Mouse (Mus musculus) hindbrain, embryonic 14.5 days (tissue): ENCODE measurements around the gene Phf21b. TPM values are rescaled to one million over a fixed set of nuclear protein-coding genes. Genes with fewer than 3 reads are reported as not detected.

Experiments used
- ATAC-seq: fragments of 200-750 bp; cut with Nextera tagmentation; 2 replicates; pipeline ENCODE4 v1.8.0; 2017; ENCODE audit warnings: moderate number of reproducible peaks, mild to moderate bottlenecking, moderate TSS enrichment, moderate library complexity; ENCODE audit not compliant: low FRiP score
- DNase-seq: peaks from one replicate; pipeline ENCODE4 v3.0.0-alpha.2; 2015; ENCODE audit warnings: low spot score
- H3K27ac ChIP-seq: fragments of 300-500 bp; sonication (generic); 2 replicates; pipeline ENCODE4 v1.5.1; 2014; ENCODE audit warnings: mild to moderate bottlenecking, moderate library complexity
- H3K27me3 ChIP-seq: fragments of 300-500 bp; sonication (generic); 2 replicates; pipeline ENCODE4 v1.6.1; 2014; ENCODE audit warnings: mild to moderate bottlenecking, low read length, mixed read lengths; ENCODE audit not compliant: control insufficient read depth, insufficient read depth
- H3K36me3 ChIP-seq: fragments of 300-500 bp; sonication (generic); replicated peaks from 2 replicates; pipeline ENCODE4 v1.6.1; 2014; ENCODE audit not compliant: control insufficient read depth, insufficient read depth
- H3K4me1 ChIP-seq: fragments of 300-500 bp; sonication (generic); replicated peaks from 2 replicates; pipeline ENCODE4 v1.6.1; 2014; ENCODE audit warnings: antibody characterized with exemption, low read length, mixed read lengths; ENCODE audit not compliant: control insufficient read depth, insufficient read depth
- H3K4me2 ChIP-seq: fragments of 300-500 bp; sonication (generic); replicated peaks from 2 replicates; pipeline ENCODE4 v1.6.1; 2014; ENCODE audit warnings: mild to moderate bottlenecking, moderate library complexity
- H3K4me3 ChIP-seq: fragments of 300-500 bp; sonication (generic); replicated peaks from 2 replicates; pipeline ENCODE4 v1.5.1; 2014; ENCODE audit warnings: mild to moderate bottlenecking, low read length
- H3K9ac ChIP-seq: fragments of 300-500 bp; sonication (generic); 2 replicates; pipeline ENCODE4 v1.6.1; 2014
- H3K9me3 ChIP-seq: fragments of 300-500 bp; sonication (generic); 2 replicates; pipeline ENCODE4 v1.6.1; 2016; ENCODE audit warnings: low read length; ENCODE audit not compliant: control insufficient read depth
- WGBS: fragments of 180-500 bp; shearing (Covaris S2); extraction: QIAGEN DNeasy Blood & Tissue Kit; methylation state at CpG from one replicate; pipeline ENCODE4 v1.1.7; 2014; 5-methylcytosine and 5-hydroxymethylcytosine counted together
- polyA plus RNA-seq: library from polyadenylated mRNA; unstranded; fragments of >200 nt; fragmentation: Nextera tagmentation; extraction: Ambion mirVana; gene quantifications from 2 replicates; pipeline ENCODE4 v1.2.1, GENCODE M21; 2014

Gene Phf21b
- polyA plus RNA-seq, 1 experiment from 2014 or later: 8.8 TPM

DNA sequence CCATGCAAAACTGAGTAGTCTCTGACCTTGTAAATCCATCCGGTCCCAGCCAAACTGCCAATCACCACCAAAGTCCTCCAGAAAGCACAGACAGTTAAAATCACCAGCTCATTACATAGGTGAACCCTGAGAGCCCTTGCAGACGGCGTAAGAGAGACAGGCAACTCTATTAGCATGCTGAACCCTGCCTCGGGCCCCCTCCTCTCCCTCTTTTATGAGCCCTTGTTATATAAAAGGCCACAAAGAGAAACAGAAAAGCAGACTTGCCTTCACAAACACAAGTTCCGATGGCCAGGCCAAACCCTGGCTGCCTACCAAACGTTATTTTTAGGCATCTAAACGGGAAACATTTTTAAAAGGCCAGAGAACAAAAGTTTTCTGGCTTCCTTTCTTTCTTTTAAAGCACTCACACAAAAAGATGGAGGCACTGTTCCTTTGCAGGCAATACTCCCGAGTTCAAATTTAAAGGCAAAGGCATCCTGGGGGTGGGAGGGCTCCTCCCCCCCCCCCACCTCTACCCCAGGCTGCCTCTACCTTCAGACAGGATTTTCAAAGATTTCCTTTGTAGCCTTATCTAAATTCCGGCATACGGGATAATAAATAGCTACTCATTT is 3.3 kb downstream of the Phf21b start:
- H3K36me3 ChIP-seq: no peaks in the 10 kb centered on the region
- peaks cover 46% of the 10 kb centered on the region for H3K4me1 ChIP-seq
- H3K9me3 ChIP-seq: no peaks in the 10 kb centered on the region
- ATAC-seq: no peak
- peak overlapping the region; percentile 76 for H3K4me3 ChIP-seq
- peak; percentile 34 for DNase-seq
- peak overlapping the region; percentile 88 for H3K9ac ChIP-seq
- H3K27ac ChIP-seq: peak overlapping the region; percentile 96
- H3K4me2 ChIP-seq: peak overlapping the region; percentile 96
- WGBS: 7% methylated on average over 10 of the region's 10 CpGs
- H3K27me3 ChIP-seq: no peaks in the 10 kb centered on the region

- Histone ChIP-seq H3K27ac (no peak overlapping the region), H3K36me3 (no peaks in the 10 kb centered on the region), H3K9ac (no peak overlapping the region), H3K4me2 (peak overlapping the region; percentile 96), H3K9me3 (no peaks in the 10 kb centered on the region), H3K4me1 (peaks cover 45% of the 10 kb centered on the region), H3K27me3 (no peaks in the 10 kb centered on the region), H3K4me3 (no peak overlapping the region)
- ATAC-seq (no peak), DNase-seq (no peak)
- WGBS: 100% methylated on average over 1 of the region's 1 CpGs
Observed at GRCm38 (mm10) chr15:84850321-84850720, 5.5 kb downstream of the Phf21b start.

GRCm38 (mm10) chr15:84846216-84846615 is 9.6 kb downstream of the Phf21b start:
- Histone ChIP-seq H3K27me3 (no peaks in the 10 kb centered on the region), H3K4me1 (peaks cover 60% of the 10 kb centered on the region), H3K36me3 (no peaks in the 10 kb centered on the region), H3K4me2 (no peak overlapping the region), H3K9ac (no peak overlapping the region), H3K9me3 (no peaks in the 10 kb centered on the region), H3K4me3 (no peak overlapping the region), H3K27ac (no peak overlapping the region)
- DNase-seq (no peak), ATAC-seq (no peak)
- 63% methylated on average over 3 of the region's 3 CpGs for WGBS

GRCm38 (mm10) chr15:84844831-84845230 is 11.0 kb downstream of the Phf21b start:
- Histone ChIP-seq H3K27ac (no peak overlapping the region), H3K9me3 (no peaks in the 10 kb centered on the region), H3K36me3 (no peaks in the 10 kb centered on the region), H3K4me1 (peaks cover 53% of the 10 kb centered on the region), H3K27me3 (no peaks in the 10 kb centered on the region), H3K4me3 (no peak overlapping the region), H3K4me2 (no peak overlapping the region), H3K9ac (no peak overlapping the region)
- DNase-seq (no peak), ATAC-seq (no peak)
- 77% methylated on average over 4 of the region's 4 CpGs for WGBS

GRCm38 (mm10) chr15:84843034-84843433 is 12.8 kb downstream of the Phf21b start:
- peaks cover 47% of the 10 kb centered on the region for H3K4me1 ChIP-seq
- H3K9ac ChIP-seq: no peak overlapping the region
- DNase-seq (no peak), ATAC-seq (no peak)
- H3K4me2 ChIP-seq: peak overlapping the region; percentile 18
- H3K36me3 ChIP-seq: no peaks in the 10 kb centered on the region
- no peaks in the 10 kb centered on the region for H3K27me3 ChIP-seq
- H3K4me3 ChIP-seq: no peak overlapping the region
- no peaks in the 10 kb centered on the region for H3K9me3 ChIP-seq
- H3K27ac ChIP-seq: peak overlapping the region; percentile 26
- WGBS: 62% methylated on average over 10 of the region's 10 CpGs

DNA sequence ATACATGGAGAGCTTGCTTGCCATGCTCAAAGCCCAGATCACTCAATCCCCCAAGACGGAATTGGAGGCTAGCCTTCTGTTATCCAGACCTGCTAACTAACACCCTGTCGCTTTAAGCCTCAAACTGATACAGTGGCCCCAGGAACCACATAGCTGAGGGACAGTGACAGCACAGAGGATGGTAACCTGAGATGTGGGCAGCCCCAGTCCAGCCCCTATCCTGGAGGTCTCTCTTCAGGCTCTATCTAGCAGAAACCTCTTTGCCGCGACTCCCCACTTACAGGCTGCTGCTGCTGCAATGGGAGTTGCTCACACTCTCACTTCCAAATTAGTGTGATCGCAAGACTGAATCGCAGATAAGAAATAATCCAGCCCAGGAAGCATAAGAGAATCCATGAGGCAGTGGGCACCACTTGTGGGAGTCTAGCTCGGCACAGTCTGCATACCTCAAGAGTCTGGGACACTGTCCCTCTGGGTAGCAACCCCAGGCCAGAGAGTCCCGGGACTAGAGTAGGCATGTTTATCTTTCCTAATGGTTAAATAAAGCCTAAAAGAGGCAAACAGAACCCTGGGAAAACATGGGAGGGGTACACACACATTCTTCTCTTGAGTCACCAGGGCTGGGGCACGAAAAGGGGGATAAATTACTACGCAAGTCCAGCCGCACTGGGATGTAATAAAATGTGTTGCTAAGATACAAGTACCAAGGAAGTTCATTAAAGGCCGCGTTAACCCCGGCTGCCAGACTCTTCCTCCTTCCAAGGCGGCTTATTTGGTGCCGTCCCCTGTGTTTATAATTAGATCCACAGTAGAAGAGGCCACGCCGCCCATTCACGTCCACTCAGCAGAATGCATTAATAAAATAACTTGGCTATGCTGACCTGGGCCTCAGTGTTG is 13.7 kb downstream of the Phf21b start:
- DNase-seq (no peak), ATAC-seq (peak; percentile 63; the same call in 1 of the 2 replicates)
- H3K9ac ChIP-seq: no peak overlapping the region
- H3K4me3 ChIP-seq: no peak overlapping the region
- WGBS: 22% methylated on average over 19 of the region's 19 CpGs
- H3K4me1 ChIP-seq: peaks cover 40% of the 10 kb centered on the region
- no peaks in the 10 kb centered on the region for H3K9me3 ChIP-seq
- H3K36me3 ChIP-seq: no peaks in the 10 kb centered on the region
- no peaks in the 10 kb centered on the region for H3K27me3 ChIP-seq
- no peak overlapping the region; the same call in 1 of the 2 replicates for H3K4me2 ChIP-seq
- peak overlapping the region; percentile 26 for H3K27ac ChIP-seq

DNA sequence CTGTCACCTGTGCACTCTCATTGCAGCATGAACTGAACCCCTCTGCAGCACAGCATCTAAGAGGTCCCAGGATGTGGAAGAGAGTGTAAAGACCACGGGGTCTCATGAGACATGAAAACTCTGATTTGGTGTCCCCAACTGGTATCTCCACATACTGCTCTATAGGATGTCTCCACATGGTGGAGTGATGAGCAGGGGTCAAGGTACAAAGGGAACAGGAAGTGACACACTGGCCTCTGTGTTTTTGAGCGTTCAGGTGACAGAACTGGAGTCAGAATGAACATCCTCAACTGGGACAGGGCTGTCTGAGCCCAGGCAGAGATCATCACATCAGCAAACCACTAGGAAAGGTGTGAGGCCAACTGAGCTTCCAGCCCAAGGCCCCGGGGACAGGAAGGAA is 15.3 kb downstream of the Phf21b start:
- DNase-seq (no peak), ATAC-seq (no peak)
- H3K9ac ChIP-seq: no peak overlapping the region
- no peaks in the 10 kb centered on the region for H3K9me3 ChIP-seq
- no peak overlapping the region for H3K4me2 ChIP-seq
- no peaks in the 10 kb centered on the region for H3K36me3 ChIP-seq
- peaks cover 35% of the 10 kb centered on the region for H3K4me1 ChIP-seq
- no peaks in the 10 kb centered on the region for H3K27me3 ChIP-seq
- 81% methylated on average over 3 of the region's 3 CpGs for WGBS
- H3K4me3 ChIP-seq: no peak overlapping the region
- no peak overlapping the region for H3K27ac ChIP-seq

- no peak overlapping the region for H3K4me2 ChIP-seq
- no peaks in the 10 kb centered on the region for H3K9me3 ChIP-seq
- DNase-seq (no peak), ATAC-seq (no peak)
- no peak overlapping the region for H3K4me3 ChIP-seq
- no peak overlapping the region for H3K9ac ChIP-seq
- H3K27me3 ChIP-seq: no peaks in the 10 kb centered on the region
- peaks cover 25% of the 10 kb centered on the region for H3K4me1 ChIP-seq
- H3K27ac ChIP-seq: no peak overlapping the region
- no peaks in the 10 kb centered on the region for H3K36me3 ChIP-seq
- 54% methylated on average over 3 of the region's 3 CpGs for WGBS
Observed at GRCm38 (mm10) chr15:84839521-84839920, 16.3 kb downstream of the Phf21b start.

DNA sequence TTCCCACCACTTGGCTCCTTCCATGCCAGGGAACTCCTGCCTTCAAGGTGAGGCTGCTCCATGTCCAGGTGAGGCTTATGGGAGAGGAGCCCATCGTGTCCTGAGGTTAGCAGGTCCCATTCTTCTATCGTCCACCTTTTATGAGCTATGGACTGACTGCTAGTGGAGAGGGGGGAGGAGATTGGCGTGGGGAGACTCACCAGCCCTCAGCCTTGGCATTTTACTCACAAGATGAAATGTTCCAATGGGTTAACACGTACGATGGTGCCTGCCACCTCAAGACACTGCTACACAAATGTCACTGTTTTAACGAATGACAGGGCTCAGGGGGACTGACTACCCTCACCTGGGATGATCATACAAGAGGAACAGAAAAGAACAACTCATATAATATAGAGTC is 18.0 kb downstream of the Phf21b start:
- H3K4me3 ChIP-seq: no peak overlapping the region
- H3K9me3 ChIP-seq: no peaks in the 10 kb centered on the region
- no peak for DNase-seq
- H3K4me2 ChIP-seq: no peak overlapping the region
- WGBS: 90% methylated on average over 6 of the region's 6 CpGs
- peaks cover 16% of the 10 kb centered on the region for H3K4me1 ChIP-seq
- no peaks in the 10 kb centered on the region for H3K27me3 ChIP-seq
- H3K9ac ChIP-seq: no peak overlapping the region
- no peak overlapping the region for H3K27ac ChIP-seq
- ATAC-seq: no peak
- H3K36me3 ChIP-seq: no peaks in the 10 kb centered on the region
